Mouse (Mus musculus) kidney, adult 8-10 months (tissue): ENCODE measurements around the gene Hnrnpl.

Experiments used
- DNase-seq, 2 experiments: peaks; one replicate each; pipeline ENCODE4 v3.0.0; 2022

The Hnrnpl gene

DNA sequence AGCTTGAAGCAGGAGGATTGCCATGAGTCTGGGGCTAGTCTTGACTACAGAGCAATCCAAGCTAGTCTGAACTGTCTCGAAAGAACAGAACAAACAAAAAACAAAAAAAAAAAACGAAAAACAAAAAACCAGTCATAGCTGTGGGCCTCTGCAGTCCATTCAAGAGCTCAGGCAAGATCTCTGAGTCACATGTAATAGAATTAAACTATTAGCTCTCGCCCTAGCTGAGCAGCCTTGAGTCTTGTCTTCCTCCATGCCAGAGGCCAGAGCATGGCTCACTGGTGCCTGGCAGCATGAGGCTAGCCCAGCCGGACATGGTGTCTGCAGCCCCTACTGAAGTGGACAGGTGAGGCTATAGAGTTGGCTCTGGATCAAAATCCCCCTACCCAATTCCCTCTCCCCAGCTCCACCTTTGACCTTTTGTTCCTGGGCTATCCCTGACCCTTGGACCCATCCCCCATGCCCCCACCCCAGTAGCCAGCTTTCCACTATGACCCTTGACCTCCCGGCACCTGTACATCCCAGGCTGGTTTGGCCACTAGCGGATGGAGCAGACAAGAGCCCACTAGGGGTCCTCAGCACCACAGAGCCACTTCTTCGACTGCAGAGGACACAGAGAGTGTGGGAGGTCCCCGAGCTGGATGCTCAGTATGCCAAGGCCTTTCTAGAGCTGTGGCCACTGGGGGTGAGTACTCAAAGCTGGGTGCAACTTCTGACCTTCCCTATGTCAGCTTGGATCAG lies 18.1 kb upstream of the Hnrnpl start:
- peak in 1 of 2 experiments; percentile 26 for DNase-seq

DNA sequence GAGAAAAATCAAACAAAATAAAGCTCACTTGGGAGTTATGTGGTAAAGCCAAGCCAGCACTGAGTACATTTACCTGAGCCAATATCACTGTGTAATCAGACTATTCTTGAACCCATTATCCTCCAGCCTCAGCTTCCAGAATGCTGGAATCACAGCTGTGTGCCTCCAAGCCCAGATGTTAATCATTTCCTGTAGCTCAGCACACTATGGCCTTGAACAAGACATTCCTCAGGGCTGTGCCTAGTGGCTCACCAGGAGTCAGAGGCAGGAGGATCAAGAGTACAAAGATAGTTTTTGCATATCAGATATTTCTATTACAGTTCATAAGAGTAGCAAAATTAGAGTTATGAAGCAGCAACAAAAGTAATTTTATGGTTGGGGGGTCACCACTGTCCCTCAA lies 16.6 kb upstream of the Hnrnpl start:
- DNase-seq, result no peak

- no peak for DNase-seq
These were observed 15.8 kb upstream of the Hnrnpl start for GRCm38 (mm10) chr7:28792391-28793185.

- no peak for DNase-seq
These were observed 14.5 kb upstream of the Hnrnpl start for GRCm38 (mm10) chr7:28793834-28794233.

DNA sequence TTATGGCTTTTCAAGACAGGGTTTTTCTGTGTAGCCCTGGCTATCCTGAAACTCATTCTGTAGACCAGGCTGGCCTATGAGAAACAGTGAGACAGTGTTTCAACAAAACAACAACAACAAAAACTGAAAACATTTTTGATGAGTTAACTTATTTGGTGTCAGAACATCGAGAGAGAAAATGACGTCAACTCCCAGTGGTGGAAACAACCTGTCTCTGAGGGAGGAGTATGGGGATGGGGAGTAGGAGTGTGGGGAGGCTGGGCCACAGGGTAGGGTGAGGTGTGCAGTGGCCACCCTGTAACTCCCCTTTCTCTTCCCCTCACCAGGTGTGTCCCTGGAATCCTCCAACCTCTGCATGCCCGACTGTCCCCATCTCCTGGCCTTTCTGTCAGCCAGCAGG lies 13.8 kb upstream of the Hnrnpl start:
- no peak for DNase-seq

DNA sequence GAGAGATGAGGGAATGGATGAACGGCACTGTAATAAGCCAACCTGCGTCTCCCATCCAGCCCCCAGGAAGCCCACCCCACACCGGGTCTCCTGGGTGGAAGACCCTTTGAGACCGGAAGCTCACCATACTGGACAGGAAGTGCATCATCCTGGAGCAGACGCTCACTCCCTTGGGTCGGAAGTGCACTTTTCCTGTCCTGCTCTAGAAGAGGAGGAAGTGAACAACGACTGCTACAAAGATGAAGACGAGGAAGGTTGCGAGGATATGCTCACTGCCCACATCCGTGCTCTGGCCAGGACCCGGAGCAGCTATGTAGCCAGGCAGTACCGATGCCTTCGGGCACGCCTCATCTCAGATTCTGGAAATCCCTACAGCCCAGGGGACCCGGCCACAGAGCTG lies 12.5 kb upstream of the Hnrnpl start:
- DNase-seq, result no peak

GRCm38 (mm10) chr7:28796562-28796975 lies 11.8 kb upstream of the Hnrnpl start:
- DNase-seq, result peak; percentile 80 to 87

GRCm38 (mm10) chr7:28799994-28800393 lies 8.3 kb upstream of the Hnrnpl start:
- no peak for DNase-seq

- no peak for DNase-seq
These were observed 6.9 kb upstream of the Hnrnpl start for GRCm38 (mm10) chr7:28801451-28801850.

- DNase-seq, result peak; percentile 71 to 84
These were observed 6.3 kb upstream of the Hnrnpl start for GRCm38 (mm10) chr7:28801901-28802670.

- peak; percentile 82 to 84 for DNase-seq
These were observed 5.3 kb upstream of the Hnrnpl start for GRCm38 (mm10) chr7:28802846-28803588.

DNA sequence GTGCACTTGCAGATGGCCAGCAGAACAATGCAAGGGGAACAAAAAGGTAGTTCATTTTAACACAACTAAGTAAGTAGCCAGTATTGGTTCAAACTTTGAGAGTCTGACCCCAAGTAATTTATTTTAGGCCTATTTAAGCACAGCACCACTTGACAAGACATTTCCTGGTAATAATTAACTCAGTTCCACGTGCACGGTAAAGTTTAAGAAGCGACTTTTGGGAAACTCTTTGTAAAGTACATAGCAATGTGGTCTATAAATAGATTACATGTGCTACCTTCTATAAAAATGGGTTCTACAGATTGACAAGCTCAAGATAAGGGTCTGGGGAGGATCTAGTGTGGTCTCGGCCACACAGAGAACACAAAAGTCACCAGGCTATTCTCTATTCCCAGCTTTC lies 4.6 kb upstream of the Hnrnpl start:
- no peak for DNase-seq

- no peak for DNase-seq
These were observed 1.5 kb upstream of the Hnrnpl start for GRCm38 (mm10) chr7:28806869-28807268.

DNA sequence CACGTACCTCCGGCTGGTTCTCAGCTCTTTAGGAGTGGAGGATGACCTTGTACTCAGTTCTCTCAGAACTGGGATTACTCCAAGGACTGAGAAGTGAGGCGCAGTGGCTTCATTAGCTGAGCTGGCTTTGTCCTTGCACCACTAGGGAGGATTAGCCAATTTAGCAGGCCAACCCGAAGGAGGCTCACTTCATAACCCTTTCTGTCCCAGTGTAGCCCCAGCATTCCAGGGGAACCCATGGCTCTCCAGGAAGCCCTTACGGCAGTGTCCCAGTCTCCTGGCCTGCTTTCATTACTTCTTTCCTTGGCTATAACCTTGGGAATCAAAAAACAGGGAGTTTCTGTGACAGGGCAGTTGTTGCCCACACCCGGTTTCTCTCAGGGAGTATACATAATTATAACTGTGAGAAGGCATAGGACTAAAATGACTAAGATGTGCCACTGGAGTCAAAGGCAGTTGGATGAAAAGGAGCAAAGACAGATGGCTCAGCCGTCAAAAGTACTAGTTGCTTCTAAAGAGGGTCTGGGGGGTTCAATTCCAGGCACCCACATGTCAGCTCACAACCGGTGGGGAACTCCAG lies 610 bp upstream of the Hnrnpl start:
- peak in 1 of 2 experiments; percentile 44 for DNase-seq

DNA sequence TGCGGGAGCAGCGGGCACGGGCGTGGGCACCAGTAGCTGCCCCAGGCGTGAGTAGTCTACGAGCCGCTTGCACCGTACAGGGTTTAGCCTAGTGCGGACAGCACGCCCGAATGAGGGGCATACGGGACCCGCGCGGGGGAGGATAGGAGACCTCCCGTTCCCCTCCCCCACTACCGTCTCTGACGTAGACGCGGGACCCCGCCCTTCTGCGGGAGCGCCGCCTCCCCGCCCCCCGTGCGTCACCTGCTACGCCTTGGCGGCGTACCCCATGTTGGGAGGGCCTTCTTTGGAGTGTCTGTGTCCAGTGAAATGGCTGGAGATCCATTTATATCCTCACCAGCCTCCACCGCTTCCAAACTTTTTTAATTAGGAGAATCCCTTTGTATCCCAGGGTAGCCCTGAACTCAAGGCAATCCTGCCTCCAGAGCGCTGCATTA lies 634 bp downstream of the Hnrnpl start:
- DNase-seq, result peak; percentile 91 to 94

DNA sequence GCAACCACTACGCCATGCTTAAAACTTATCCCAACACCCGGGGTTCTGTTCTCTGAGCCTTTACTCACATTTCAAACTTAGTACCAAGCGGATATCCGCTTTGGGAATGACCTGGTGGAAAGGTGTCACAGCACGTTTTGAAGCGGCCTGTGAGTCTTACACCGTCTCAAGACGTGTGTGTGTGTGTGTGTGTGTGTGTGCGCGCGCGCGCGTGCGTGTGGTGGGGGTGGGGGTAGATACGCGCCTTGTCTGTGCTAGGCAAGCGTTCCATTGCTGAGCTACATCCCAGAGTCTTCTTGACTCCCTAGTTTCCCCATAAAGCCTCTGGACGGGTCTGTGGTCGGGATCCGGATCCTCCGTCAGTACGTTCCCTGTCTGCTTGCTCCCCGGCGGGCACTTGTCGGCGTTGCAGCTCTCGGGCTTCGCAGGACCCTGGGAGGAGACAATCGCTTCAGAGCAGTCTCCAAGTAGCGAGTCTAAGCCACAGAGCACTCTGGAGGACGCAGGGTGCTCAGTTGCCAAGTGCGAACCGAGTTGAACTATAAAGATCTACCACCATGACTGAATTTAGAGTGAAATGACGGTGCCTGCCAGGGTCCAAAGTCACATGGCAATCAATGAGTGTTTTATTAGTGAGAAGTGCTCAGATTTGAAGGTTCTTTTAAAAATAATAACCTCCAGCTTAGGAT lies 1.2 kb downstream of the Hnrnpl start:
- peak; percentile 55 to 63 for DNase-seq

- peak; percentile 99 to 100 for DNase-seq
These were observed 2.0 kb downstream of the Hnrnpl start for GRCm38 (mm10) chr7:28810107-28811066.

GRCm38 (mm10) chr7:28811228-28811627 lies 2.9 kb downstream of the Hnrnpl start:
- DNase-seq, result peak; percentile 85 to 87

DNA sequence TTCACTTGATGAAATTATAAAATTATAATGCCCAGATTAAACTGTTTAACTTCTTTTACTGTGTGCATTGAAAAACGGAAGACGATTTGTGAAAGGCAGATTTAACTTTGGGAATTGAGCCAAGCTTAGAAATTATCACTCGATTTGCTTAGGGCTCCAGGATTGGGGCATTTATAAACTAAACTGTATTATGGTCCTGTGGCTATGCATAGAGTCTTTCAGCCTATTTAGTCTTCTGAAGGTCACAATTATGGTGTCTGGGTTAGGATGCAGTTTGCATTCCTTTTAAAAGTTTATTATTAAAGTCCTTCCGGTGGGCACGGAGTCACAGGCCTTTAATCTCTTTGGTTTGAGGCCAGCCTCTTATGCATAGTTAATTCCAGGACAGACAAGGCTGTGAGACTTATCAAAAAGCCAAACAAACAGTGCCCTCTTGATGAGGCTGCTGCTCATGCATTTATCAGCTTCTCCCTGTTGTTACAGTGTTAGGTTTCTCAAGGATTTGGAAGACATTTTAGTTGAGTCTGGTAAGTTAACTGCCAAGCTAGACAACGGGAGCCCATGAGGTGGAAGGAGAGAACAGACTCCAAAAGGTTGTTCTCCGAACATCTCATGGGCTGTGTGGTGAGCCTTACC lies 3.4 kb downstream of the Hnrnpl start:
- no peak for DNase-seq

DNA sequence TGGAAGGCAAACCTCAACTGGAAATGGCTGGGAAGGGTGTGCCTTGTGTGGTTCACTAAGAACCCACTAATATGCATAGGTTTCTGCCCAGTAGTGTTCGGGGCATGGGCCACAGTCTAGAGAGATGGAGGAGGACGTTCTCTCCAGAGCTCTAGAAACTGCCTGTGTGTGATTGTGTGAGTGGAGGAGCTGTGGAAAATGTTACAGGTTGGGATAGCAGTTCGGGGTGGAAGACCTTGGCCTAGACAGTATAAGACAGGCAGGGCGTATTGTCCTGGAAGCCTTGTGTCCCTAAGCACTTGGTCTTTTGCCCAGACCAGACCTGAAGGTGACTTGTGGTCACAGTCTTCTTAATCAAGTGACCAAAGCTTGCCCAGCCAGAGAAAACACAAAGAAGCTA lies 4.1 kb downstream of the Hnrnpl start:
- DNase-seq, result no peak
